Mouse (Mus musculus) heart, adult 18-20 months (tissue): Measurements from ENCODE around the gene Dab1. TPM values are rescaled to one million over a fixed set of nuclear protein-coding genes. Genes with fewer than 3 reads are reported as not detected.
A peak's percentile ranks its signal among the peaks of the same experiment; 100 is the strongest.

ENCODE experiments used
- DNase-seq, 2 experiments: peaks; one replicate each; pipeline ENCODE4 v3.0.0; 2021 to 2022; ENCODE audit warnings: mixed read lengths in 1 of 2
- total RNA-seq, 2 experiments: library from RNA; stranded (reverse); gene quantifications; 2 replicates each; pipeline ENCODE4 v1.2.3; 2021

Dab1 gene
- total RNA-seq, 2 experiments from 2014 or later, result 0.05 TPM; not detected in 1

GRCm38 (mm10) chr4:104597490-104598465 is 978.6 kb downstream of the Dab1 start:
- DNase-seq, result no peak

- no peak for DNase-seq
These were observed 983.6 kb downstream of the Dab1 start for GRCm38 (mm10) chr4:104602804-104603203.

GRCm38 (mm10) chr4:104604298-104604697 is 985.1 kb downstream of the Dab1 start:
- DNase-seq, result no peak

DNA sequence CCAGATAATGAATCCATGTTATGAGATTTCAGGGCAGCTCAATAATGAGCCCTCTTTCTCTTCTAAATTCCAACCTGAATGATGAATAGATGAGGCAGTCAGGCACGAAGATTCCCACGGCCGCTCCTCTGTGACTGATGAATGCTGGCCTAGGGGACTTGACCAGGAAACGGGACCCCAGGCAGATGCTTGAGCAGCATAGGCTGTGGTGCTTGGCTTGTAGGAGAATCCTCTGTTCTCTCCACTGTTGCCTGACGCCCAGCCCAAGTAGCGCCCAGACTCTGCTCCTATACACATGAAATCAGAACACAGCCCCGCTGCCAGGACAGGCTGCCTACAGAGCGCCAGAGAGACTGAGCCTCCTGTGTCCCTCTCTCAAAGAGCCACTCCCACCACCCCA is 987.7 kb downstream of the Dab1 start:
- DNase-seq, result no peak

GRCm38 (mm10) chr4:104607636-104608035 is 988.5 kb downstream of the Dab1 start:
- DNase-seq, result no peak

DNA sequence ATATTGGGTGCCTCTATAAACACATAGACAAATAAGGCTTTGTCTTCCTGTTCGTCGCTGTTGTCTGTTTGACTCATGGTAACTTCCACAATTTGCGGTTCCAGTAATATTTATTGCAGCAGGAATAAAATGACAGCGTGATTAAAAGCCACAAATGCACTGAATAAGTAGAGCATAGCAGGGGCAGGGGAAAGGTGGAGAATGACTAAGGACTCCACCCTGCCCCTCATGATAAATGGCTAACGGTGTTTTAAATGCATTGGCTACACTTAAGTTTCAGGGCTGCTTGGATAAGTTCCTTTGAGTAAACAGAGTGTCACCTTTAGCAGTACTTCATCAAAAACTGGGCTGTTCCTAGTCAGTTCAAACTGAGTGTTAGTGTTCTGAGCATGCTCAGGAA is 1000.3 kb downstream of the Dab1 start:
- no peak for DNase-seq

DNA sequence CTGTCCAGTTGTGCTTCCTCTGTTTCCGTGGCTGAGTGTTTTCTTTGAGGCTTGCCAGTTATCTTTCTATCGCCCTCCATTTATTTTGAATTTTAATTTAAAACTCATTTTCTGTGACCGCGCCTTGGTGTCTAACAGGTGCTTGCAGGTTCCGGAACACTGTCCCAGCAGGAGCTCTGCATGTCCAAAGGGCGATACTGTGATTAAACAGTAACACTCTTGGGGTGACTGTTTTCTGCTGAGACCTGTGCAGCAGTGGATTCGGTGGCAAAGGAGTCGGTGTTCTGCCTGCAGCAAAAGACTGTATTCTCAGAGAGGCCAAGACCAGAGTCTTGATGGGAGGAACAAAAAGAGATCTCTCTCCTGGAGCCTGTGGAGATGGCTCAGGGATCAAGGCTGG is 1006.2 kb downstream of the Dab1 start:
- DNase-seq, result no peak

GRCm38 (mm10) chr4:104628708-104629107 is 1009.5 kb downstream of the Dab1 start:
- no peak for DNase-seq

GRCm38 (mm10) chr4:104637016-104637415 is 1017.9 kb downstream of the Dab1 start:
- DNase-seq, result no peak

DNA sequence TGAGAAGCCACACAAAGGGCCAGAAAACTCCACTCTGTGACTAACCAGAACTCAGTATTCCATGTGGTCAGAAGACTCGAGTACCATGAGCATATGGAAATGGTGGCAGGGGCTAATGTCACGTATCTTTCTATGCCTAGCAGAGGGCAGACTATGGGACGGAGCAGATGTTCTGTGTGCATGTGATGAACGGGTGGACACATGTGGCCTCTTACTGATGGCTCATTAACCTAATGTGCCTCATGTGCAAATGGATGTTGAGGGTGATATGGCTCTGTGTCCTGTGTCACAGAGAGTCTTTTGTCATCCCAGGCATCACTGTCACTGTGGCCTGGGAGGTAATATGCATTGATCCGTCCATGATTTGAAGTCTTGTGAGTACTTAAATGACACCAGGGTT is 1021.5 kb downstream of the Dab1 start:
- no peak for DNase-seq

GRCm38 (mm10) chr4:104642761-104643469 is 1023.8 kb downstream of the Dab1 start:
- no peak for DNase-seq

DNA sequence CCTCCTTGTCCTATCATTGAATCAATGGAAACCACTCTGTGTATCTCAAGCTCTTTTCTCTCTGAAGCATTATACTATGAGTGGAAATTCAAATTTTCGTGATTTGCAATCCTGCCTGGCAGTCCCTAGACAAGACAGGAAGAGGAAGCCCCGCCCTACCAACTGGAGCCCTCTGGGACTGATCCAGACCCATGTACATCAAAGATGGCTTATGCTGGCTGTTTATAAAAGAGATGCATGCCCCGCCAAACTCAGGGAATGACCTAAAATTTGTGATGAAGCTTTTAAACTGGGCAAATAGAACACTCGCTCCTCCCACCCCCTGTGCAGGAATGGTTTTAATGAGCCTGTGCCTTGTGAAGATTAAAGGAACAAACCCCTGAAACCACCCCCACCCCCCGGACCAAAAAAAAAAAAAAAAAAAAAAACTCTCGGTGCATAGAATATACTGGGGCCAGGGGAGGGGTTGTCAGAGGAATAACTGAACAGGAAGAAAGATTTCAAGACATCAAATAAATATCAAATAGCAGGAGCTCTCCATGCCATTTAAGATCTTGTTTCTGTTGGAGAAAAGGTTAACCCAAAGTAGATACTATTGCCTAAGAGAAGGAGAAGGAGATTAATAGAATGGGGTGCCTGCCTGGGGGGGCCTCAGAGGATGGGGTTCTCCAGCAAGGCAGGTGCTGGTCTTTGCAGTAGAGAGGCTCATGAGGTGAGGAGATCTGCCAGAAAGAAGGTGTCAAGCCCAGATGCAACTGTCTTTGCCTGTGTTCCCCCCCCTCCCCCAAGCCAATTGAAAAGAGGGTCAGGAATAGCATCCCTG is 1024.6 kb downstream of the Dab1 start:
- no peak for DNase-seq

DNA sequence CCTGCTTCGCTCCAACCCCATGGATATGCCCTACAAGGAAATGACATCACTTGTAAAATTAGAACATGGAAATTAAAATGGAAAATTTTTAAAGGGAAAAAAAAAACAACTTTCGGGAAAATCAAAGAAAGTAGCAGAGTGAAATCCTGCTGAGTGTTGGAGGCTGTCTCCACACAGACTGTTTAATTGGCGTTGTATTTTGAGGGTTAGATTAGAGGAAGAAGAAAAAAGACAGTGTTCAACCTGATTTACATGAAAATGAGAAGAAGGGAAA is 1025.1 kb downstream of the Dab1 start:
- DNase-seq, result no peak

DNA sequence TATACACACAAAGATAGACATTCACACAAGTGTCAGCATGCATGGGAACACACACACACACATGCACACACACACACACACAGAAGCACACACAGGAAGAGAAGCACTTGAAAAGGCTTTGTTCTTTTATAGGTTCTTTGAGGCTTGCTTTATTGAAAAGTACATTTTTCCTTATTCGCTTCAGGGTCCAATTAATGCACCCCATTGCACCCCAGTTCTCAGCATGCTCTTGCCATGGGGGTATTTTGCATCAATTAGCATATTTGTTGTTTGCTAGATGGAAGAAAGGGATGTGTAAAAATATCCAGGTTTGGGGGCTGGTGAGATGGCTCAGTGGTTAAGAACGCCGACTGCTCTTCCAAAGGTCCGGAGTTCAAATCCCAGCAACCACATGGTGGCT is 1025.7 kb downstream of the Dab1 start:
- no peak for DNase-seq

- DNase-seq, result no peak
These were observed 1032.6 kb downstream of the Dab1 start for GRCm38 (mm10) chr4:104651761-104652160.

GRCm38 (mm10) chr4:104656728-104657127 is 1037.6 kb downstream of the Dab1 start:
- DNase-seq, result peak; percentile 18 to 34

DNA sequence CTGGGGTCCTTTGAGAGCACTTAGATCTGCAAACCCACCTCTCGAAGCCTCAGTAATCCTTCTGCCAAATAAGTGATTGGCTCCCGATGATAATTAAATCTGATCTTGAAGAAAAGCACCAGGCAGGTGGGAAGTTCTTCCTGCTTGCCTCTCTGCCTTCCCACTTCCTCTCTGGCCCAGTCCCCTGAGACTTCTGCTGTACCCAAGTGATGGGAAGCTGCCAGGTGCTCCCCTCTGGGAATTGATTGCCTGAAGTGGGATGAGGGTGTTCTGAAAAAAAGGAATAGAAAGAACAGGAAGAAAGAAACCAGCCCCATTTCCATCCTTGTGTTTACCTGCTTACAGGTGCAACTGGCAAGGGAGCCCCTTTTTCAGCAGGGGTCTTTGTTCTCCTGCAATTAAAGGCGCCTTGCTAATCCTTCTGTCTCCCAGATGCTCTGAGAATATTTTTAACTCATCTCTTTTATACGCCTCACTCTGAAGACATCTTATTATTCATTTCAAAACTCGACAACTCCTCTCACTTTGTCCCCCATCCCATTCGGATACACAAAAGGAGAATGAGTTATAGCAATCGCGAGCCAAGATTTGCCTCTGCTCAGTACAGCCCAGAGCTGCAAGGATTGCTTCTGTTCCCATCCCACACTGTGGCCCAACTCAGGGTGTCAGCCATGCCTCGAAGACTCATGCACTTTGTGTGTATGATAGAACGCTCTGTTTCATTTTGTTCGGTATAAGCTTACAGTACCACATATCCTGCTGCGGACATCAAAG is 1043.9 kb downstream of the Dab1 start:
- no peak for DNase-seq

GRCm38 (mm10) chr4:104665553-104665952 is 1046.4 kb downstream of the Dab1 start:
- peak; percentile 19 to 68 for DNase-seq

GRCm38 (mm10) chr4:104666831-104667551 is 1047.8 kb downstream of the Dab1 start:
- DNase-seq, result no peak

DNA sequence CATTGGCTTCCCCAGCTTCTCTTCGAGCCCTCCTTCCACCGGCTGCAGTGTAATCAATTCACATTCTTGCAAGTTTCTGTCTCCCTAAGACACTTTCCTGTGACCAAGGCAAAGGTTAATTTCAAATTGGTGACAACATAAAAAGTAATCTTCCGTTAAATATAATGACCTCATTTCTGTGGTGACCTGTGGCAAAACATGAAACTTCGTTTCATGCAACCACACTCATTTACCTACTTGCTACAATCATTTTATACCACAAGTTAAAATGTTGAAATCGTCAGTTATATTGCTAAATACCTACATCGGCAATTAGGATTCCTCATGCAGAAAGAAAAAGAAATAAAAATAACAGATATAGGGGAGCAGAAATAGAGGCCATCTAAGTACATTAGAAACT is 1048.9 kb downstream of the Dab1 start:
- DNase-seq, result no peak

- no peak for DNase-seq
These were observed 1050.2 kb downstream of the Dab1 start for GRCm38 (mm10) chr4:104669406-104669805.
